Mouse (Mus musculus): ENCODE results near the gene Aldh3b3.

DNA sequence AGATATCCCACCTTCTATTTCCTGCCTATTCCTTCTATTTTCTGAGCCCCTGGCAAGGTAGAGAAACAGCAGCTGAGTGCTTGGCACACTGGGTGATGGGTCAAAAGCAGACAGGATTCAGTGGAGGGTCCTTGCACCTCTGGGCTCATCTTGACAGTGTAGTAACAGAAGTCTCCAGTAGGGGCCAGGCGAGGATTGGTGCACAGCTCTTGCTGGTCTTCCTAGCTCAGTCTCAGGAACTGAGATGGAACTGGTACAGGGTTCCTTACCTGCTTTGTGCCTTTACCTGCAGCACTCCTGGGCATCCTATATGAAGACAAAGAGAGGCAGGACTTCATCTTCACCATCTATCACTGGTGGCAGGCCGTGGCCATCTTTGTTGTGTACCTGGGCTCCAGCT, 11.7 kb upstream of the Aldh3b3 start:
- no peak for TF ChIP-seq POLR2A (IDR thresholded peaks at IDR 0.05; ENCODE audit: insufficient read depth, low read length)
- TF ChIP-seq CTCF (IDR thresholded peaks at IDR 0.05; ENCODE audit: low read depth, low read length), result peak; percentile 82
- TF ChIP-seq EP300 (IDR thresholded peaks at IDR 0.05; ENCODE audit: insufficient read depth, low read depth, low read length), result no peak
